Mouse (Mus musculus) forebrain, embryonic 12.5 days (tissue): ENCODE measurements around the gene Frmd8. TPM values are rescaled to one million over a fixed set of nuclear protein-coding genes. Genes with fewer than 3 reads are reported as not detected.

Experiments
- ATAC-seq: fragments of 200-750 bp; cut with Nextera tagmentation; 2 replicates; pipeline ENCODE4 v1.8.0; 2017; ENCODE audit warnings: moderate TSS enrichment; ENCODE audit not compliant: low FRiP score
- H3K27ac ChIP-seq: fragments of 300-500 bp; sonication (generic); 2 replicates; pipeline ENCODE4 v1.5.1; 2016; ENCODE audit warnings: mild to moderate bottlenecking
- H3K27me3 ChIP-seq: fragments of 300-500 bp; sonication (generic); 2 replicates; pipeline ENCODE4 v1.6.1; 2016; ENCODE audit warnings: mild to moderate bottlenecking
- H3K36me3 ChIP-seq: fragments of 300-500 bp; sonication (generic); replicated peaks from 2 replicates; pipeline ENCODE4 v1.6.1; 2016; ENCODE audit warnings: mild to moderate bottlenecking
- H3K4me1 ChIP-seq: fragments of 300-500 bp; sonication (generic); 2 replicates; pipeline ENCODE4 v1.6.1; 2016
- H3K4me2 ChIP-seq: fragments of 300-500 bp; sonication (generic); 2 replicates; pipeline ENCODE4 v1.6.1; 2016; ENCODE audit warnings: mild to moderate bottlenecking, moderate library complexity
- H3K4me3 ChIP-seq: fragments of 300-500 bp; sonication (generic); replicated peaks from 2 replicates; pipeline ENCODE4 v1.5.1; 2016; ENCODE audit warnings: mild to moderate bottlenecking
- H3K9ac ChIP-seq: fragments of 300-500 bp; sonication (generic); 2 replicates; pipeline ENCODE4 v1.6.1; 2016; ENCODE audit warnings: mild to moderate bottlenecking
- H3K9me3 ChIP-seq: fragments of 300-500 bp; sonication (generic); 2 replicates; pipeline ENCODE4 v1.6.1; 2016
- WGBS: fragments of 180-500 bp; shearing (Covaris S2); methylation state at CpG from one replicate; pipeline ENCODE4 v1.1.7; 2016; 5-methylcytosine and 5-hydroxymethylcytosine counted together
- polyA plus RNA-seq: library from polyadenylated mRNA; unstranded; fragments of >200 nt; fragmentation: Nextera tagmentation; extraction: Ambion mirVana; gene quantifications from 2 replicates; pipeline ENCODE4 v1.2.1, GENCODE M21; 2016

The Frmd8 gene
- polyA plus RNA-seq, 1 experiment from 2014 or later, result 25.6 TPM

- Histone ChIP-seq H3K4me2 (no peak overlapping the region), H3K27ac (no peak overlapping the region), H3K4me1 (peaks cover 15% of the 10 kb centered on the region), H3K9me3 (no peaks in the 10 kb centered on the region), H3K4me3 (no peak overlapping the region), H3K36me3 (no peaks in the 10 kb centered on the region), H3K27me3 (no peaks in the 10 kb centered on the region), H3K9ac (no peak overlapping the region)
- 93% methylated on average over 7 of the region's 7 CpGs for WGBS
- ATAC-seq, result no peak
Observed at GRCm38 (mm10) chr19:5879735-5880134, 4.7 kb upstream of the Frmd8 start.

DNA sequence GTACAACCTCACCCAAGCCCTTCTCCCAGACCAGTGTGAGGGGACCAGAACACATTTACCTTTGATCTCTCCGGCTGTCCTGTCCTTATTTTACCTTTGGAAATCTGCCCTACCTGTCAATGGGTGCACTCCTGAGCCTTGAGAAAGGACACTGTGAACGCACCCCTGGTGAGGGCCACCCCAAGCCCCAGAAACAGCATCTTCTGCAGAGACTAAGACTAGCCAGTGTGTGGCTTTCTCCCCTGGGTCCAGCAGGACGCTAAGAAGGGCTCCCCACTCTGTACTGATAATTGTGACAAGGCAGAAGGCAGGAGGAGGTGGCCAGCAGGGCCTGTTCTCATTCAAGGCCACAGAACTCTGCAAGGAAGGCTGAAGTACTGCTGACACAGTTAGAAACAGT, 3.8 kb upstream of the Frmd8 start:
- Histone ChIP-seq H3K9ac (no peak overlapping the region), H3K4me2 (no peak overlapping the region), H3K36me3 (no peaks in the 10 kb centered on the region), H3K4me1 (peaks cover 22% of the 10 kb centered on the region), H3K27me3 (no peaks in the 10 kb centered on the region), H3K27ac (no peak overlapping the region), H3K4me3 (no peak overlapping the region), H3K9me3 (no peaks in the 10 kb centered on the region)
- no peak for ATAC-seq
- 77% methylated on average over 3 of the region's 3 CpGs for WGBS

DNA sequence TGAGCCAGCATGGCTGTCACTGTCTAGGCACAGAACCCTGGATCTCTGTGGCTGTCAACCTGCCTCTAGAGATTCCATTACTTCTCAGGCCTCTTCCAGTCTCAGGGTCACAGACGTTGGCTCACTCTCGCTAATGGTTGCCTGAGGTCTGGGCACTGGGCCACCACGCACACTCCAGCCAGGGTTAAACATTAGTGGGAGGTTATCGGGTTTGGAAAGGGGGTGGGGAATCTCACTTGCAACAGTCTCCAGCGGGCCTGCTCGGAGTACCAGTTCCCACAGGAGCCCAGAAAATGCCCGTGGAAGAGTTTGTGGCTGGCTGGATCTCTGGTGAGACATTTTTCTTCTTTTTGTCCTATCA, 3.3 kb upstream of the Frmd8 start:
- no peaks in the 10 kb centered on the region for H3K27me3 ChIP-seq
- H3K9ac ChIP-seq, result no peak overlapping the region

DNA sequence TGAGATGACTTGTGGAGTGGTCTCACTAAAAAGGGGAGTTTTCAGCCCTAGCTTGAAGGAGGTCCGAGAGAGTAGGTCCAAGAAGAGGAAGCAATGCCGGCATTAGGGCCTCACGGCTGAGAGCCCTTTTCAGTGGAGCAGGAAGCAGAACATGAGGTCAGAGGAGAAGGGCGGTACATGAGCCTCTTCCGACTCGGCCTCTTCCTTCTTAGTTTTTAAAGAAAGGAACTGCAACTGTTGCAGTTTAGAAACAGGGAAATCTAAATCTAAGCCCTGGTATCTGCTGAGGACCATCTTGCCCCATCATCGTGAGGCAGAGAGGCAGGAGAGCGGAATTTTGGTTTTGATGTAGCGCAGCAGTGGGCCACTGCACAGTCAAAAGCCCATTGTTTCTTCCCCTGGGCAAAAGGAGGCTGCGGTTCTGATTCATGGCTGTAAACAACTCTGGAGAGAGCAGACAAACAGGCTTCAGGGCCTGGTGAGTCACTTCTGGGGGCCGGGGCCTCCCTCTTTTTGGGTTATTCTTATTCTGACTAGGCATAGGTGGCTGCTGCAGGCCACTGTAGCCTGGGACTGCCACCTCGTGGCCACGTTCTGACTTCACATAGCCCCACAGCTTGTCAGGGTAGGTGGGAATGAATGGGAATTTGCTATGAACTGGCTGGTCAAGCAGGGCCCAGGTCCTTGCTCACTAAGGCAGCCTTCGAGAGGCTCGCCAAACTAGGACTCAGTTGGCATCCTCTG, 2.7 kb upstream of the Frmd8 start, which contains the start of gene Slc25a45:
Gene Slc25a45, plus strand, starts transcription at position 191 of the 744 bp plus-strand sequence.
- Histone ChIP-seq H3K9ac (no peak within 1 kb of the TSS), H3K27me3 (no peaks in the 10 kb centered on the region), H3K27ac (0 out of 2 replicates have a peak within 1 kb of the TSS, but pooled peaks have one; percentile 31), H3K4me1 (peaks cover 33% of the 10 kb centered on the region), H3K4me3 (no peak within 1 kb of the TSS), H3K36me3 (peaks cover 5% of the 10 kb centered on the region; the same call in 1 of the 2 replicates), H3K9me3 (no peaks in the 10 kb centered on the region), H3K4me2 (0 out of 2 replicates have a peak within 1 kb of the TSS, but pooled peaks have one; percentile 0)
- ATAC-seq, result peak; percentile 33; the same call in 1 of the 2 replicates
- WGBS, result 41% methylated on average over 15 of the region's 15 CpGs

More for the DNA sequence above, 3.3 kb upstream of the Frmd8 start:
- H3K36me3 ChIP-seq, result no peaks in the 10 kb centered on the region
- H3K4me1 ChIP-seq, result peaks cover 28% of the 10 kb centered on the region
- 0 out of 2 replicates have a peak overlapping the region, but pooled peaks have one; percentile 31 for H3K27ac ChIP-seq
- no peak overlapping the region for H3K4me3 ChIP-seq
- no peaks in the 10 kb centered on the region for H3K9me3 ChIP-seq
- no peak for ATAC-seq
- 0 out of 2 replicates have a peak overlapping the region, but pooled peaks have one; percentile 0 for H3K4me2 ChIP-seq
- 89% methylated on average over 7 of the region's 7 CpGs for WGBS

GRCm38 (mm10) chr19:5874391-5874968, 594 bp downstream of the Frmd8 start:
- Histone ChIP-seq H3K4me1 (peaks cover 52% of the 10 kb centered on the region), H3K27me3 (no peaks in the 10 kb centered on the region), H3K4me2 (peak overlapping the region; percentile 72), H3K36me3 (peaks cover 18% of the 10 kb centered on the region), H3K9ac (peak overlapping the region; percentile 78), H3K4me3 (peak overlapping the region; percentile 79), H3K27ac (no peak overlapping the region), H3K9me3 (no peaks in the 10 kb centered on the region)
- no peak; the same call in 1 of the 2 replicates for ATAC-seq
- 7% methylated on average over 13 of the region's 13 CpGs for WGBS

DNA sequence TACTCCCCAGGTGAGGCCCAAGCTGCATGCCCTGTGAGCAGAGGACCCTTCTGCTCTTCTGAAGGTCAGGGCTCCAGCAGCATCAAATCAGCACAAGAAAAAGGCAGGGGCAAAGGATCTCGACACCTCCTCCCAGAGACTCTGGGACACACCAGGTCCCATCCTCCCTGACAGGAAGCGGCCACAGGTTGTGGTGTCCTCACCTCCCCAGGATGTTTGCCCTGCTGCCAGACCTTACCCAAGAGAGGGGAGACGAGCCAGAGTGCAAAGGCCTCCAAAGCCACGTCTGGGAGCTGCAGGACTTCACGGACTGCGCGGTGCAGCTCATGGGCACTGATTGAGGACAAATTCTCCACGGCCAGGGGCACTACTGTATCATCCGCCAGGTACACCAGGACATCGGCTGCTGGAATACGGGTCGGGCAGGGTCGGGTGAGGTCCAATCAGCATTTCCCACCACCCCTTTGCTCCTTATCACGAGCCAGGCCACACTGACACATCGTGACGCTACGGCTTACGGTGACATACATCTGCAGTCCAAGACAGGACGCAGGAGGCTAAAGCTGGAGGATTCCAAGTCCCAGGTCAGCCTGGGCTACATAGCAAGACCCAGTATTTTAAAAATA, 2.0 kb downstream of the Frmd8 start:
- no peak for ATAC-seq
- no peak overlapping the region for H3K27ac ChIP-seq
- WGBS, result 91% methylated on average over 19 of the region's 19 CpGs

DNA sequence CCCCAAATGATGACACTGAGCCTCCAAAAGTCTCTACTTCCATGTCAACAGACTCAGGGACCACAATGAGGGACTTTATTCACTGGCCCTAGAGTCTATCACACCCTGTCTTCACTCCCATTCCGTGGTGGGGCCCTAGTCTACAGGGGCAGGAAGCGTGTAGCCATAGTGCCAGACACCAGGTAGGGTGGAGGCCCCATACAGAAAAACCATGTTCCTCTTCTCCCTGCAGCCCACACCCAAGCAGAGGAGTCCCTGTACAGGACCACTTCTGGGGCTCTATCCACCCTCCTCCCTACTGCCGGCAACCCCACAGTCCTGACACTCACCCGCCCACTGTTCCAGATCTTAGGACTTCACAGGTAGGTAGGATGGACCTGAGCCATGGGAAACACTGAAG, 2.5 kb downstream of the Frmd8 start:
- Histone ChIP-seq H3K27me3 (no peaks in the 10 kb centered on the region), H3K36me3 (peaks cover 36% of the 10 kb centered on the region), H3K9ac (no peak overlapping the region), H3K4me2 (no peak overlapping the region), H3K4me1 (peaks cover 42% of the 10 kb centered on the region), H3K27ac (no peak overlapping the region), H3K4me3 (no peak overlapping the region), H3K9me3 (no peaks in the 10 kb centered on the region)
- WGBS, result 95% methylated on average over 4 of the region's 4 CpGs
- no peak for ATAC-seq

More for the DNA sequence above, 2.0 kb downstream of the Frmd8 start:
- Histone ChIP-seq H3K9me3 (no peaks in the 10 kb centered on the region), H3K27me3 (no peaks in the 10 kb centered on the region), H3K4me2 (0 out of 2 replicates have a peak overlapping the region, but pooled peaks have one; percentile 2), H3K9ac (no peak overlapping the region), H3K36me3 (peaks cover 32% of the 10 kb centered on the region), H3K4me3 (no peak overlapping the region), H3K4me1 (peaks cover 47% of the 10 kb centered on the region)

- peak overlapping the region; percentile 28 for H3K4me2 ChIP-seq
- no peak for ATAC-seq
- H3K9me3 ChIP-seq, result no peaks in the 10 kb centered on the region
- no peak overlapping the region for H3K4me3 ChIP-seq
- H3K4me1 ChIP-seq, result peaks cover 42% of the 10 kb centered on the region
- H3K27me3 ChIP-seq, result no peaks in the 10 kb centered on the region
- peak overlapping the region; percentile 60; the same call in 1 of the 2 replicates for H3K27ac ChIP-seq
- peaks cover 43% of the 10 kb centered on the region for H3K36me3 ChIP-seq
- WGBS, result 58% methylated on average over 6 of the region's 6 CpGs
- peak overlapping the region; percentile 29; the same call in 1 of the 2 replicates for H3K9ac ChIP-seq
Observed at GRCm38 (mm10) chr19:5871683-5872082, 3.4 kb downstream of the Frmd8 start.

DNA sequence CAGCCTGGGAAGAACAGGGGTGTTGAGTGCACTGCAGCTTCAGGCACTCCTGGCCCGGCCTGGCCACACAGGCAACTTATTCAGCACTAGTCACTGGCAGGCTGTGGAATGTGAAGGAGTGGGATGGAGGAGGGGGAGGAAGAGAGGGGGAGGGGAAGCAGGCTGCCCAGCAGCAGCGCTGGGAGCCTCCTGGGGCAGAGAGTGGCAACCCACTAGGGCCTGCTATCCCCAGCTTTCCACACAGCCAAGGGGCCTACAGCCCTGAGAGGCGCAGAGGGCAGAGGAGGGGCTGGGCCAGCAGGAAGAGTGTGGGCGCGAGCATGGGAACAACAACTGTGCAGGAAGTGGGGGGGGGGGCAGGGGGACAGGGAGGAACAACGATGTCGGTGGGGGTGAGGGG, 3.8 kb downstream of the Frmd8 start:
- Histone ChIP-seq H3K36me3 (peaks cover 47% of the 10 kb centered on the region), H3K9me3 (no peaks in the 10 kb centered on the region), H3K27ac (peak overlapping the region; percentile 60), H3K9ac (peak overlapping the region; percentile 54), H3K4me3 (no peak overlapping the region; the same call in 1 of the 2 replicates), H3K4me1 (peaks cover 42% of the 10 kb centered on the region), H3K27me3 (no peaks in the 10 kb centered on the region), H3K4me2 (peak overlapping the region; percentile 28; the same call in 1 of the 2 replicates)
- peak; percentile 42; the same call in 1 of the 2 replicates for ATAC-seq
- 16% methylated on average over 6 of the region's 7 CpGs for WGBS

DNA sequence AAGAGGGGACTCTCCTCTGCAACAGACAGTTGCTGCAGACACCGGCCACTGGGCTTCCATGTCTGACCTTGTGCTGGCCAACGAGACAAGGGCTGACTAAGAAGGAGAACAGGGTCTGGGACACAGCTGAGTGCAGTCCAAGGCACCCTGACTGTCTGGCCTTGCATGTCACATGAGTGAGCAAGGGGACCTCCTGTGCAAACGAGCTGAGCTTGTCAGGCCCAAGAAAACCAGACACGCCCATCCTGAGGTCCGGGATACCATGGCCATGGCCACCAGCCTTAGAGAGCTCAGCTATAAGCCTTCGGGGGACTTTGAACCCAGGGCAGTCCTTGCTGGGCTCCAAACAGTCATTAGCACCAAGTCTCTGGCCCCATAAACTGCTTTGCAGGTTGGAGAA, 7.0 kb downstream of the Frmd8 start:
- H3K4me3 ChIP-seq, result no peak overlapping the region
- 90% methylated on average over 6 of the region's 6 CpGs for WGBS

GRCm38 (mm10) chr19:5864710-5865398, 10.2 kb downstream of the Frmd8 start:
- Histone ChIP-seq H3K4me1 (no peaks in the 10 kb centered on the region), H3K4me2 (no peak overlapping the region), H3K27ac (no peak overlapping the region), H3K9ac (0 out of 2 replicates have a peak overlapping the region, but pooled peaks have one; percentile 2), H3K27me3 (no peaks in the 10 kb centered on the region), H3K9me3 (peaks cover 5% of the 10 kb centered on the region; the same call in 1 of the 2 replicates), H3K4me3 (no peak overlapping the region), H3K36me3 (peaks cover 94% of the 10 kb centered on the region)
- ATAC-seq, result no peak
- WGBS, result 94% methylated on average over 20 of the region's 20 CpGs

More for the DNA sequence above, 7.0 kb downstream of the Frmd8 start:
- Histone ChIP-seq H3K4me2 (no peak overlapping the region), H3K9me3 (no peaks in the 10 kb centered on the region), H3K4me1 (peaks cover 21% of the 10 kb centered on the region), H3K36me3 (peaks cover 75% of the 10 kb centered on the region), H3K27ac (no peak overlapping the region), H3K27me3 (no peaks in the 10 kb centered on the region), H3K9ac (no peak overlapping the region)
- ATAC-seq, result no peak
